Mouse (Mus musculus): Measurements from ENCODE around the gene Fam107b.
"Not testable (repeated sequence)": the region's sequence is repeated elsewhere in the genome, so short reads cannot be mapped to it uniquely, and the experiment has no call there.

Gene Fam107b

DNA sequence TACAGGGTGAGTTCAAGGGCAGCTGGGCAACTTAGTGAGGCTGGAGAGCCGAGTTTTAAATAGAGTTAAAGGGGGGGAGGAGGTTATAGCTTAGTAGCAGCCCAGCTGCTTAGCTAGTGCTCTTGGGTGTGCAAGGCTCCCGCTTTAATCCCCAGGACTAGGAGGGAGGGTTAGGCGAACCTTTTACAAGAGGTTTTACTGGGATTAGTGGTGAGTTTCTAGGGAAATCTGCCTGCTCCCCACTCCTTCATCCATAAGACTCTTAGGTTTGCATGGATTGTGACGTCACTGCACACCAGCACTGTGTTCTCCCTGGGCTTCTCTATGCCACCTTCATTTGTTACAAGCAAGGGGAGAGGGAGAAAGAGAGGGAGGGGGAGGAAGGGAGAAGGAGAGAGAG is 88.6 kb downstream of the Fam107b start:
- DNase-seq (ENCODE audit: low spot score), result no peak

DNA sequence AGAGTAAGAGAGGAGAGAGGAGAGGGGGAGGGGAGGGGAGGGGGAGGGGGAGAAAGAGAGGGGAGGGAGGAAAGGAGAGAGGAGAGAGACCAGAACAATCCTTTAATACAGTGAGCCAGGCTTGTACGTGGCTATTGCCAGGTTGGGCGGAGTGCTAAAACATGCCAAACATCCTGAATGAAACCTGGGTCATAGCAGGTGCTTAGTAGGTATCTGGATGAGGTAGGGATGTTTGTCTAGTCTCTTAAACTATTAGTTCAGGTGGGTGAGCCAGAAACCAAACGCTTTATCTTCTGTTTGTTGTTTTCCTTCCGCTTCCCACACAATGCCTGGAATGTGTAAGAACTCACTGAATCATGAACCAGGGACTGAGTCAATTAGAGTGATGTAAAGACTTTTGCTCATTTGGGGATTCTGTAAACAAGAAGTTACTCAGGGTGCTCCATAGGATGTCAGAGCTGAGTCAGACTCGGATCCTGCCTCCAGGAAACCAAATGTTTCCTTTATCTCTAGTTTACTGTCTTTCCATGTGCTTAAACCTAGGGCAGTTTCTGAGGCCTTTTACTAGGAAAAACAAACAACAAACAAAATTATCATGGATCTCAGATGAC is 89.1 kb downstream of the Fam107b start:
- DNase-seq (ENCODE audit: low spot score), result no peak

DNA sequence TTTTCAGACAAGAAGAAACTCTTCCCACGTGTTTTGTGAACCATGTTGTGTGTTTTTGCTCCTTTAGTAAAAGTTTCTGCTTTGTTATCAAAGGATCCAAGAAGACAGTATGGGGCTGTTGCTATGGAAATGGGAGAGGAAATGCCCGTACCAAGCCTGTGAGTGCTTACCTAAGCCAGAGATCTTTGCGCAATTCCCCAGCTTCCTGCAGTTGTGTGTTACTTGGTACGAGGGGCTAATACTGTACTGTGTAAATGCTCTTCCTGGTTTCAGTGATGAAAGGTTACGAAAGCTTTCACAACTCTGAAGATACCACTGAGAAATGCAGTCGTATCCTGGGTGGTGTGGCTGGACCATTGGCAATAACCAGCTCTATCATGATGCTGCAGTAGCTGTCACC is 93.8 kb downstream of the Fam107b start:
- DNase-seq (ENCODE audit: low spot score), result no peak

DNA sequence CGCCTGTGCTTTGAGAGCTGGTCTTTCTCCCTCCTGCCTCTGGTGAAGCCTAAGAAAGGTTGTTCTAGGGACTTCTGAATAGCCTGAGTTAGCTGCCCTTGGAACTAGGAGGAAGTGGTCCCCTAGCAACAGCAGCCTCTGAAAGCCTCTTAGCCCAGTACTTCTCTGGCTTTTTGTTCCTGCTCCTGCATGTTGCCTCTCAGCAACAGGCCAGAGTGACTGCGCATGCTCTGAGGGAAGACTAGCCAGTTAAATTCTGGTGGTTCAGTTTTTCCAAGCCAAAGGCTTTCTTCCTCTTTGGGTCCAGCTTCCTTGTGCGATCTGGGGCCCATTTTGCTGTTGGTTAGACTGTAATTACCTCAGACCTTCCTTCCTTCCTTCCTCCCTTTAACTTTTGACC is 98.4 kb downstream of the Fam107b start:
- no peak for DNase-seq (ENCODE audit: low spot score)

DNA sequence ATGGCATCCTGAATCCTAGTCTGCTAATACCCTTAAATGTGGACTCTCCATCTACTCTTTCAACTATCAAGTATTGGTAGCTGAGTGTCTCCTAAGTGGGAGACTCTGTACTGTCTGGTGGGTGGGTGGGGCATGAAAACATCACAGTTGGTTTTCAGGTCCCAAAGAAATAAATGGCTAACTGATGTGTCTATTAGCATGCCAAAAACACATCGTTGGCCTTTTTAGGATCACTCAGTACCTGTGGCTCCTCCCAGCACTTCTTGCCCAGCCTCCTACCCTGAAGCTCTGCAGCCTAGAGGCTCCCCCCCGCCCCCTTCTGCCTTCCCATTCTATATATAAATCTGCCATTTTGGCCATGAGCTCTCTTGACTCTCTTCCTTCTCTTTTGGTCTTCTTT is 99.4 kb downstream of the Fam107b start:
- no peak for DNase-seq (ENCODE audit: low spot score)

DNA sequence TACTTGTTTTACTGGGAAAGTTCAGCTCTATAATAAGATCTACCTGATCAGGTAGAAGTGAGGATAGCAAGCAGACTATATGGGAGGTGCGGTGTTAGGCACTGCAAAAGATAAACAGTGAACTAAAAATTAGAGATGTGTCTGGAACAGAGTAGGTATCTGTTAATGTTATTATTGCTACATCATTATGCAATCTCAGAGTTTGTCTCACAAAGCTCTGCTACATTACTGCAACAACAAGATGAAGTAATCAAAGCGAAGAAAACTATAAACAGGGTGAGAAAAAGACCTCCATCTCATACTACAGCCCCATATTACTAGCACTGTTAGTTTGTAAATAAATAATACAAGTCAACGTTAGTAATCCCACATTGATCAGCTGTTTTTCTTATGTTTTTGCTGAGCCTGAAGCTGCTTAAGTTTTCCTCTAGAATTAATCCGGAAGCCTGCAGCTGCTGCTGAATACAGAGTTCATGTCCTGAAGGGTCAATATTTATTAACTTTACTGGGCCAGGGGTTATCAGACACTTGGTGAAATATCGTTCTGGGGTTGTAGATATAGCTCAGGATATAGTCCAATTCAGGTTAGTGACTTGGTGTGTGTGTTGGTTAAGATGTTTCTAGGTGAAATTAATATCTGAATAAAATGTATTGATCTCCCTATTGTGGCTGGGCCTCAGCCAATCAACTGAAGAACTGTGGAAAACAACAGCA is 102.5 kb downstream of the Fam107b start:
- no peak for DNase-seq (ENCODE audit: low spot score)

DNA sequence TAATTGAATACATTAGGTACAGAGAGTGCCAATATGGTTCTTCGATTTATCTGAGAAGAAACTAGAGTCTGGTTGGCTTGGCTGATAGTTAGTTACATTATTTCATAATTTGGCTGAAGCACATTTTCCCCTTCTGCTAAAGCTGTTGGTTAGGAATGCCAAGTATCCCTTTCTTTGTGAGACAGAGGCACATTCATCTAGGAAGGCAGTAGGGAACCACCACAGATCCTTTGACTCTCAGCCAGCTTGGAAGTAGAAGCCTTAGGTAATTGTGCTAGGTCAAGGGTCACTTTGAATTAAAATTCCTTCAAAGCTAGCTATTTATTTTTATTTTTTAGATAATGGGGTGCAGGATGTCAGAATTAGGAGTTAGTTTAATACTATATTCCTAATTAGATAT is 105.2 kb downstream of the Fam107b start:
- DNase-seq (ENCODE audit: low spot score), result no peak

DNA sequence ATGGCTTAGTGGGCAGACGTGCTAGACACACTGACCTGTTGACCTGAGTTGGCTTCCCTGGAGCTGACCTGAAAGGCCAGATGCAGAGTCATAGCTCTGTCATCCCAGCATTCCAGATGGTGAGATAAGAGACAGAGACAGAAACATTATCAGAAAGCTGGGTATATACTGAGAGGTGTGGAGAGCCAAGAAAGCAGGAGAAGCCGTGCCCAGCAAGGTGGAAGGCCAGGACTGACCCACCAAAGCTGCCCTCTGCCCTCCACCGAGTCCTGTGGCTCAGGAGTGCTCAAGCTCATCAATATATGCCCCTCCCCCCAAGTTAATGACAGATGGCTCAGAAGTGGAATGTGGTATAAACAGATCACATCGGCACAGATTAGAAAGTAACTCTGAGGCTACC is 112.4 kb downstream of the Fam107b start:
- DNase-seq (ENCODE audit: low spot score), result no peak

DNA sequence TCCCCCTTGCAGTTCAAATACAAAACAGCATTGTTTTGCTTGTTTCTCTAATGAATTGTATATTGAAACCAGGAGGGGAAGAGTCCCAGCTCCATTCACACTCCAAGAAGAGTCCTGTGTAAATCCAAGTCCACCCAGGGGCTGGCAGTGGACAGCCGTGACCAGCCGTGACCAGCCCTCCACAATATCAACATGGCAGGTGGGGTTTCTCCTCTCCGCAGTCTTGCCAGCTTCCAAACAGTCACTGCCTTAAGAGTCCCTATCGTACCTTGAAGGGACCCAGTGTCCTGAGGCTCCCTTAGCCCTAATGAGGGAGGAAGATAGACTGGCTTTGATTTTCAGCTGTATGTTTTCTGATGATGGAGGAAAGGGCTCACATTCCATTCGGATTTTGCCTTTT is 113.1 kb downstream of the Fam107b start:
- DNase-seq (ENCODE audit: low spot score), result no peak

DNA sequence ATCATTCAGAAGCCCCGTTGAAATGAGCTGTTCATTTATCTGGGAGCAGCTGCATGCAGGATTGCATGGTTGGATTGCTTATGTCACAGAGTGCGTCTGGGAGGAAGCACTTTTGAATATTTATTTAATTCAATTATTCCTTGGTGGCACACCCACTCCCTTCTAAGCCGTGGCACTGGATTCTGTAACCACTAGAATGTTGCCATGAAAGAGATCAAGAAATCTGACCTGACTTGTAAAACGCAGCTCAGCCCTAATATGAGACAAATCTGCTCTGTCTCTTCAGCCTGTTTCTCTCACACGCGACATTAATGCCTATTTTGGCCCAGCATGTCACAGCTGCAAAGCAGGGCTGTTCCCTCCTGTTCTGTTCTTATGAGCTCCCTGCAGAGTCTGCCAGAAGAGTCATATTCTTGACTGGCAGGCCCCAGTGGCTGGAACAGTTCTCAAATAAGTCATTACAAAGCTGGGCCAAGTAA is 113.5 kb downstream of the Fam107b start:
- no peak for DNase-seq (ENCODE audit: low spot score)

DNA sequence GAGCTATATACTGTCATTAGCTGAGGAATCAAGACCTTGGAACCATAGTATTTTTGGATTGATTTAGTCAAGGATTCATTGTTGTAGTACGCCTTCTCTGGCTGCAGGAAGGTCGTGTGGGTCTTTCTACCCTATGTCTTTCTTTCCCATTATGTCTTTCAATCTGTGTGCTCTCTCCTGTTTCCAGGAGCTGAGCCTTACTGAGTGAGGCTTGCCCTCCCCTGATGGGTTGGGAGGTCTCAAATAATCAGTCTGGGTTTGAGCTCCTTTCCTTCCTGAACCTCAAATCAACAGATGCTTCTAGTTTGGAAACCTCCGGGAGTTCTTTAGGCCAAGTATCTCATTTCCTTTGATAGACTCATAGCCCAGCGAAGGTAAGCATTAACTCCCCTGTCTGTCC is 119.9 kb downstream of the Fam107b start:
- no peak for DNase-seq (ENCODE audit: low spot score)

DNA sequence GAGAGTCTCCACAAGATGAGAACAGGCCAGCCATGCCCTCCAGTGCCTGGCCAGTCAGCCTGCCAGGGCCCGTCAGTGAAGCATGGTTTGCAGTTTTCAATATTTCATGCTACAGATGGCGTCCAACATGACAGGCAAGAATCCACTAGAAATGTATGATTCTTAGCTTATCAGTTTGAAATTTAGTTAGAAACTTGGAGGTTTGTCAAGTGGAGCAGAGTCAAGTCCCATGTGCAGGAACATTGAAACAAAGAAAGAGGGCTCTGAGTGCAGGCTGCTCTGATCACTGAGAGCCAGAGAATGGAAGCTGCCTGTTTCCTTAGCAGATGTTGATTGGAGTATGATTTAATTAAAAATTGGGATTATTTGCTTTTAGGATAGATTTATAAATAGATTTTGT is 122.5 kb downstream of the Fam107b start:
- DNase-seq (ENCODE audit: low spot score), result no peak

DNA sequence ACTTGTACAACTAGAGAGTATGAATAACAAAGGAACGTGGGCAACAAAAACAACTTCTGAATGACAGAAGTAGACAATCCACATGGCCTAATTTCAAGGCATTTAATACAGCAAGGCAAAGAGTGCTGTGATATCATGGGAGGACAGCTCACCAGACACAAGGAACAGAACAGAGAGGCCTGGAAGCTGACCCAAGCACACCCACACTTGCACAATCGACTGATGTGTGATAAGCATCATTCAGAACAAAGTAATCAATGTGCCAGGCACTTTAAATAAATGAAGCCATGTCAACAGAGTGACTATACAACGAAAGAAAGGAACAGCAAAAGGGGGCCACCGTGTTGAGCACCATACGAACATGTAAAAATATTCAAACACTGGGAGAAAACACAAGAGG is 125.6 kb downstream of the Fam107b start:
- no peak for DNase-seq (ENCODE audit: low spot score)

DNA sequence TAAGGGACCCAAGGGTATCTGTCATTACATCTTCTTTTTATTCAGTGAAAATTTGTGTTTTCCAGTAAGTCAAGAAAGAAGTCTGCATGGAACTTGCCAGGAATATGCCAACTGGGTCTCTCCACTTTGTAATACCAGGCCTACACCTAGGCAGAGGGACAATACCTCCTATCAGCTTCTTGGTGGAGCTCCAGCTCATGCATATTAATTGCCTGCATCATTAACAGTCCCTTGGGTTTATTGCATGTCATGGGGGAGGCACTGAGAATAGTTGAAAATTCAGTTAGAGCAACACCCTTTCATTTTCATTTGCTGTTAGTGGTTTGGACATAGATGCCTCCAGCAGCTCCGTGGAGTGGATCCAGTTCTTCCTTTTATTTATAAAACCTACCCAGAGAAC is 130.1 kb downstream of the Fam107b start:
- no peak for DNase-seq (ENCODE audit: low spot score)

DNA sequence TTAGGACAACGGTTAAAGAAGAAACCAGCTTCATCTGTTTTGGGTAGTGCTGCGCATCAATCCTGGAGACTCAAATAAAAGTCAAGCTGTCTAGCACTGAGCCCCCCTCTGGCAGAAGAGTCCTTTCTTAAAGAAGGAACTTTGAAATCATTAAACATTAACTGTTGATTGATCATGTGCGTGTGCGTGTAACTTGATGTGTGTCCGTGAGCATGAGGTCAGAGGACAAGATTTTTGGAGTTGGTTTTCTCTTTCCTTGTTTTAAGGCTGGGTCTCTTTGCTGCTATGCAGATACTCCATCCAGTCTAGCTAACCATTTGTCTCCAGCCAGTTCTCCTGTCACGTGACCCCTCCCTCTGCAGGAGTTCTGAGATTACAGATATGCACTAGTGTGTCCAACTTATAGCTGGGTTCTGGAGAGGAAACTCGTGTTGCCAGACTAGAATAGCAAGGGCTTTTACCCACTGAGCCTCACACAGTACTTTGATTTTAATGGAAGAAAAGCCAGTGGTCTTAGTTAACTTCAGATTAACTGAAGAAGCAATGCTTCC is 132.4 kb downstream of the Fam107b start:
- DNase-seq (ENCODE audit: low spot score), result no peak

DNA sequence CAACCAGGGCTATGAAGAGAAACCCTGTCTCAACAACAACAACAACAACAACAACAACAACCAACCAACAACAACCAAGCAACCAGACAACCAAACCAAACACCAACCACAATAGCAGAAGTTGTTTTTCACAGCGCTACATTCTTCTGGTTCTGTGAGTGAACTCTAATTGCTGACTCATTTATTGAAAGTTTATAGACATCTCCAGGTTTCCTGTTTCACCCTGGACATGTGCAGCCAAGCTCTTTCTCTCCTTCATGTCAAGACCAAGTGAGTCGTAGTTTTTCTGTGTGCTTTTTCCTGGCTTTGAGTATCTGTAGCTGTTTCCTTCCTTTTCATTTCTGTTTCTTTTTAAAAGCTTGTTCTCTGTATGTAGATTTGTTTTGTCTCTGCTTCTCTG is 133.5 kb downstream of the Fam107b start:
- DNase-seq (ENCODE audit: low spot score), result no peak

DNA sequence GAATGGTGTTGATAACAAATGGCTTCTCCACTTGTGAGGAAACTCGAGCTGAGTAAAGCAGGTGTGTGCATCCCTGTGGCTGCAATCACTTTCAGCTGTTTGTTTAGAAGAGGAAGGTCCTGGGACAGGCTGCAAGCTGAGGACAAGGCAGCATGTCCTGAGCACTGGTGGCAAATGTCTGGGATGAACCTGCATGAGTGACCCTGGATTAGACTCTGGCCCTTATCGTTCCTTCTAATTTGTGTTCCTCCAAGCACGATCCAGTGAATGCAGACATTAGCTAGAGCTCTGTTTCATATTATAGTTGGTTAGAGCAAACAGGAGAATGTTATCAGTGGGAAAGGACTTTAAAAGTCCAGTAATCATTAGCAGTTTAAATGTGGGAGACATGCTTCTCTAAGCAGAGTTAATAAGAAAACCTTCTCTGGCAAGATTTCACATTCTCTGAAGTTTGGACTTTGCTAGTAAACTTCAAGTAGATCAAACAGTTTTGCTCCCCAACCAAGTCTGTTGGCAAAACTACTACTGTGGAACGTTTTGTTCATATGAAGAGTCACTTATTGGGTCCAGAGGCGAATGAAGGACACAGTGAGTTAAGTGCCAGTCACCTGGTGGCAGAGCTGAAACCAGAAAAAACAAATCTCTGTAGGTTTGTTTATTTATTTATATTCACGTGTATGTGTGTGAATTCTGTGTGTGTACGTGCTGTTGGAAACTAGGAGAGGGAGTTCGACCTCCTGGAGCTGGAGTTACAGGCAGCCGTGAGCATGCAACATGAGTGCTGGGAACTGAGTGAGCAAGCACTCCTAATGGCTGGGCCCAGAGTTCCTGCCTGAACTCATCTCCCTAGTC is 134.2 kb downstream of the Fam107b start:
- DNase-seq (ENCODE audit: low spot score), result no peak

DNA sequence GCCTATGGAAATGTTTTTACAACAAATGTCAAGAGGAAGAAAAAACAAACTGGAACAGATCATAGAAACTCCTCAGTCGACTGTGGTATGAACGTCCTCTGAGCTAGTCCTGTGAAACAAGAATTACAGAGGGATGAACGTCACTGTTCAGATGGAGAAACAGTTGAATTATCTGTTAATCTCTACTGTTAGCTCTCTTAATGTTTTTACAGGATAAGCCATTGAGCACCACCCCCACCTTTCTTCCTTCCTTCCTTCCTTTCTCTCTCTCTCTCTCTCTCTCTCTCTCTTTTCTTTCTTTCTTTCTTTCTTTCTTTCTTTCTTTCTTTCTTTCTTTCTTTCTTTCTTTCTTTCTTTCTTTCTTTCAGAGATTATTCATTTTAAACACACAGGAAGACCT is 135.0 kb downstream of the Fam107b start:
- DNase-seq (ENCODE audit: low spot score), result not testable (repeated sequence)

DNA sequence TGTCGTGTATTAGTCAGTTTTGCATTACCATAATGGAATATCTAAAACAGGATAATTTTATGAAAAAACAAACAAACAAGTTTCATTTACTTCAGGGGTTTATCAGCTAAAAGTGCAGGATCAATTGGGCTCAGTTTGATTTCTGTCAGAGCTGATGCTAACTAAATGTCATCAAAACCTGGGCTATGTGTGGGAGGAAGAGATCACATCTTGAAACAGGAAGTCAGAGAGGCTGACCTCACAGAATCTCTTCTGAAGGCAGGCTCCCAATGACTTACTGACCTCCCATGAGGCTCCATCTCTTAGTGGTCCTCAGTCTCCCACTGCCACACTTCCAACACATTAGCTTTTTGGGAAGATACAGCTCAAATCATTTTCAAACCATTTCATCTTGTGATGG is 136.9 kb downstream of the Fam107b start:
- DNase-seq (ENCODE audit: low spot score), result no peak

DNA sequence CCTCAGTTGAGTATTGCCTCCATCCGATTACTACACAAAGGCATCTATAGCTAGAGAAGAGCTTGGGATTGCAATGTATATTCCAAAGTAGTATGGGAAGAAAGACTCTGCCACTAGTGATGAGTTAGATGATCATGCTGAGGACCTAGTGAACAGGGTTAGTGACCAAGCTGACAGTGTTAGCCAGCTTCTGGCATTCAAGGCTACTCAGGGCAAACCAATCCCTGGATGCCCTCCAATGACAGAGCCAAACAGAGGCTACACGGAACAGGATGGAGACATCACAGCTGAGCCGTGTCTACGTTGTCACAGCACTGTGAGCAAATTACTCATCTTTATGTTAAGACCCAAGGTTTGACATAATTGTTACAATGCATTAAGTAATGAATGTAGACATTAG is 138.3 kb downstream of the Fam107b start:
- no peak for DNase-seq (ENCODE audit: low spot score)

DNA sequence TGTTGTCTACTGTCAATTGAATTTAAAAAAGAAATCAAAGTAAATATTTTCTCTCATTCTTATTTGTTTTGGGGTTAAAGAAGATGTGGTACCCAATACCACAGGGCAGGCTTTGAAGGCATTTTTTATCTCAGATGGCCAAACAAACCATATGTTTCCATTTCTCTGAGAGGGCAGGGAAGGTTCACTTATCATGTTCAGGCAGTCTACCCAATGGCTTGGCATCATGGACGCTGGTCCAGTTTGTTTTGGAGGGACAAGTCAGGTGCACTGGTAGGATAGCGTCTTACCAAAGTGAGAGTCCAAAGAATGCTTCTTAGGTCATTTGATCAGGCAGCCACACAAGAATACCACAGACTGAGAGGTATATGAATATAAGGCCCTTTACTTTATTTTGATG is 139.6 kb downstream of the Fam107b start:
- DNase-seq (ENCODE audit: low spot score), result no peak

DNA sequence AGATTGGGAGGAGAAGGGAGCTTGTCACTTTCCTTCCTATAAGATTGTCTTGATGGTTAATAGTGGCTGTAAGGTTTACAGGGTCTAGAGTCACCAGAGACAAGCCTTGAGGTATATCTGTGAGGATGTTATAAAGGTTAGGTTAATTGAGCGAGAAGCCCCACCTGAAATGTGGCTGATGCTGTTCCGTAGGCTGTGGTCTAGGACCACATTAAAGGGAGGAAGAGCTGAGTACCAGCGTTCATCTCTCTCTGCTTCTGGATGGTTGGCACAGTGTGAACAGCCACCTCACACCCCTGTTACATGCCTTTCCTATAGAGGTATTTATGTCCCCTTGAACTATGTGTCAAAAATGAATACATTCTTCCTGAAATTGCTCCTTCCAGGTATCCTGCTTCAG is 140.2 kb downstream of the Fam107b start:
- DNase-seq (ENCODE audit: low spot score), result no peak
